Mouse (Mus musculus) layer of hippocampus, adult 9-11 months (tissue): ENCODE data around the gene Plekha6.

Source experiments
- DNase-seq: peaks from one replicate; pipeline ENCODE4 v3.0.0; 2022

The Plekha6 gene

DNA sequence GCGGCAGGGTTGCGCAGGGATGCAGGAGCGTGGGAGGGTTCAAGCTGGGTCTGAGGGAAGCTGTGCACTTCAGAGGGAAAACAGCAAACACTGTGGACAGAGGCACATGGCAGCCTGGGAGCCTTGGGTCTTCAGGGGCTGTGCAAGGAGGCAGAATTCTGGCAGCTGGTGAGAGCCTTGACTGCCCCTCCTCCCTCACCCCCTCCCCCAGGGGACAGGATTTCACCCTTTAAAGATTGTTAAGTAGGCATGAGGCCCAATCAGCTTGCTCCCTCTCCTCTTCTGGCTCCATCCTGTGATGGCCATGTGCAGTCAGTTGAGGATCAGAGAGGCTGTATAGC, 51.3 kb downstream of the Plekha6 start:
- DNase-seq, result no peak

GRCm38 (mm10) chr1:133215753-133216152, 51.7 kb downstream of the Plekha6 start:
- DNase-seq, result no peak

- no peak for DNase-seq
These were observed 53.0 kb downstream of the Plekha6 start for GRCm38 (mm10) chr1:133217031-133217430.

DNA sequence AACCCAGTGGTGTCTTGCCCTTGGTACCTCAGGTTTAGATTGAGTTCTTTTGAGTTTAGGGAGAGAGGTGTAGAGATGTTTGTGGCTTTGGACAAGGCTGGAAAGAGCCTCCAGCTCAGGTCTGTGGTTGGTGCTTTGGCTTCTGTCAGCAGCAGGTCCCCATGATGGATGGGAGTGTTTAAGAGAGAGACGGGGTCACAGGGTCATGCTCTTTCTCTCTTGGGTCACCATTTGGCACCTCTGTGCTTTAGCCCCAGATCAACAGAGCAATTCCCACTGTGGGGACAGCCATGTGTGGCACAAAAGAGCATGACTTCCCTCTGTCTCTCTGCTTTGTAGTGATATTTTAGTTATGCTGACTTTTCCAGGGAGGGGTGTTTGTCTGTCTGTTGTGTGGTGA, 55.1 kb downstream of the Plekha6 start:
- DNase-seq, result no peak

GRCm38 (mm10) chr1:133221459-133221858, 57.4 kb downstream of the Plekha6 start:
- no peak for DNase-seq

GRCm38 (mm10) chr1:133222445-133222995, 58.5 kb downstream of the Plekha6 start:
- peak; percentile 26 for DNase-seq

GRCm38 (mm10) chr1:133224674-133225073, 60.7 kb downstream of the Plekha6 start:
- DNase-seq, result no peak

GRCm38 (mm10) chr1:133225137-133225536, 61.1 kb downstream of the Plekha6 start:
- no peak for DNase-seq

- no peak for DNase-seq
These were observed 61.6 kb downstream of the Plekha6 start for GRCm38 (mm10) chr1:133225561-133225960.

GRCm38 (mm10) chr1:133225963-133226660, 62.1 kb downstream of the Plekha6 start:
- peak; percentile 48 for DNase-seq

- DNase-seq, result peak; percentile 73
These were observed 62.9 kb downstream of the Plekha6 start for GRCm38 (mm10) chr1:133226928-133227327.

DNA sequence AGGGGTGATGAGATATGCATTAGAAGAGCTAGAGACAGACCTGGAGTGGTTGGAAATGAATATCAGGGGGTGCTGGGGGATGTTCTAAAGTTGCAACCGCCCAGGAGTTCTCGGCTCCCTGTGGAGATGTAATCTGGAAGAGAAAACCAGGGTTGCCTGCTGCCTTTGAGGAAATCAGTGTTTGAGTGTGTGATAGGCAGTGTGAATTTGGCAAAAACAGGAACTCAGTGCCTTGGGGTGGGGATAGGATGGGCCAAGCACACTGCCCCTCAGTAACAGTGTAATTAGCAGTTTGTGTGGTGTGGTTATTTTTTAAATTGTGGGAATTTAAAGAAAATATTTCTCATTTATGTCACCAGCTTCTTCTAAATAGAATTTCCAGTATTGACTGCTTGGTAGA, 63.4 kb downstream of the Plekha6 start:
- no peak for DNase-seq

GRCm38 (mm10) chr1:133228809-133229487, 64.9 kb downstream of the Plekha6 start:
- no peak for DNase-seq

DNA sequence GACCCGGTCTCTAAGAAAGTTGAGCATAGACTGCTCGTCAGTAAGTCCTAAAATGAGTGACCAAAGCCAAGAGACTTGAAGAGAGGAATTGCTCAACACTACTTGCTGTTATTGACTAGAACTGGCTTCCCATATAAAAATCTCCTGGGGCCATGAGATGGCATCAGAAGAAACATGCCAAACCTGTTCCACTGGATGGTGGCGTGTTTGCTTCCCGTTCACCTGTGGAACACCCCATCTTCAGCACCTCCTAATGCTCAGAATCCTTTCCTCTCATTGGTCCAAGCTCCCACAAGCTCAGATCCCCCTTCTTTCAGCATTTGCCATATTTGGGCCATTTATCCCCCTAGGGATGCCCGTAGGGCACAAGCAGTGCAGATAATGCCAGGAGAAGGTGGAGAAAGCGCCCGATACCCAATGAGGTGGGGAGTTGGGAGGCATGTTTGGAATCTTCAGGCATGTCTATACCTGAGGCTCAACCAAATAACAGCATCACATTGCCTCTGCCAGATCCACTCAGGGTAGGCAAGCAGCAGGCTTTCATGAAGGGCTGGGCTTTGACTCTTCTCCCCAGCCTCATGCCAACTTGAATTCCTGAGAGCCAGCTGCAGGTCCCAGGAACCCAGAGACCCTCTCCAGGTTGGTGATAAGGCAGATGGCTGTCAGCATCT, 67.6 kb downstream of the Plekha6 start:
- DNase-seq, result no peak

DNA sequence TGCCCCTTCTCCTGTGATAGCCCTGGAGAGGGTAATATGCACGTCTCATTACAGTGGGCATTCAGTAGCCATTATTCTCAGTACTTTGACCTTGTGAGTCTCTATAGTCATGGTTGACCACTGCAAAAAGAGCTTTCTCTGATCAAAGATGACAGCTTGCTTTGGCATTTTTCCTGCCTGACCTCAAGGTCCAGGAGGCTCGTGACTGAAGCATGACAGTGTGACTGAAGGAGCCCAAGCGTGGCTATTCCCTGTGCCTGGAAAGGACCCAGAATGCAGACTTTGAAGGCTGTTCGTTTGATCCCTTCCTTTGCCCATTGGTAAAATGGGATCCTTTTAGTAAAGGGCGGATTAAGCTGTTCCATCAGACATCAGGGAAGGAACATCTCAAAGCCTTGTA, 71.9 kb downstream of the Plekha6 start:
- no peak for DNase-seq

GRCm38 (mm10) chr1:133236693-133237440, 72.9 kb downstream of the Plekha6 start:
- DNase-seq, result no peak

GRCm38 (mm10) chr1:133237670-133238069, 73.7 kb downstream of the Plekha6 start:
- peak; percentile 64 for DNase-seq

DNA sequence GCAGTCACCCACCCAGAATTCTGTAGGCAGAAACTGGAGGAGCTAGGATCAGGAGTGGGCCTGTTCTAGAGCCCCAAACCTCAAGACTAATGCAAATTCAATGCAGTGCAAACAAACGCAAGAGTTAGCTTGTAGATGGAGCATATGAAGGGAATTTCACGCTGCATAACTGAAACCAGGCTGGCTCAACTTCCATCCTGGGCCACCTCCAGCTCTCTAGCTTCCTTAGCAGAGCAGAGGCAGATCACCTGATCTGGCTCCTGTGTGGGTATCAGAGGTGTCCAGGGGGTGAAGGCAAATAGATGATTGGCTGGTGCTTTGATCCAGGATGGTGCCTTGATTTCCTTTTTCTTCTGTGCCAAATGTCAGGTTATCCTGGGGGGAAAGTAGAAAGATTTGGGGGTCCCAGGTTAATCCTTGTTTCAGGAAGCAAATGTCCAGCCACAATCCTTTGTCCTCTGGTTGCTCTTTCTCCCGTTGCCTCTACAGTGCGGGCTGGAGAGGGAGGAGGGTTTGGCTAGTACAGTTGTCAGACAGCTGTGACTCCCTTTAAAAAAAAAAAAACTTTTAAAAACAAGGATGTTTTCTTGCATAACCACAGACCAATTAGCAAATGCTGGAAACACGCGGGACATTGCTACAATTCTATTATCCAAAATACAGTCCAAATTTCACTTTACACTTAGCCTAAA, 75.3 kb downstream of the Plekha6 start:
- no peak for DNase-seq

DNA sequence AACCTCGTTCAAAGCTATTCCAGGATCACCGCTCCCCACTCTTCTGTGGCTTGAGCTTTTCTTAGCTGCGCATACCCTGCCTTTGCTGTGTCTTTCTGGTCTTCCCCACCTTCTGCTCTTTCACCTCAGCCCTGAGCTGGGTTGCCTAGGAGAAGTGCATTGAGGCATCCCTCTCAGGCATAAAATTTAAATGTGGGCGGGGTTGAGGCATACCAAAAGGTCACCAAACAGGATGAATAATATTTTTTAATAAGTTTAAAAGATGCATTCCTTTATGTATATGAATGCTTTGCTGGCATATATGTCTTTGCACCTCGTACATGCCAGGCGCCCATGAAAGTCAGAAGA, 75.8 kb downstream of the Plekha6 start:
- no peak for DNase-seq

DNA sequence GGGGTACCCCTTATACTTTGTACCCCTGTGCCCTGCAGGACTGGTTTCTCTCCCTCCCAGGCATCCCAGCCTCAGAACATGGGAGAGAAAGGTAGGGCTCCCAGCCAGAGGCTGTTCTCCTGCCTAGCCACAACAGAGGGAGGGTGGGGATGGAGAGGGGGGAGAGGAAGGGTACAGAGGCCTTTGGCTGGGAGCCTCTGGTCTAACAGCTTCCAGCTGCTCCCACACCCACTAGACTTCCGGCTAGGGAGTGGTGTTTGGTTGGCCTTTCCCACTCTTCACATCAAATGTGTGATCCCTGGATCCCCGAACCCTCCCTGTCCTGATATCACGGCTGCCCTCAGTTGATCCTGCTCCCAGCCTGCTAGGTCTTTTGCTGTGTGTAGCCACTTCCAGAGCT, 76.9 kb downstream of the Plekha6 start:
- no peak for DNase-seq

DNA sequence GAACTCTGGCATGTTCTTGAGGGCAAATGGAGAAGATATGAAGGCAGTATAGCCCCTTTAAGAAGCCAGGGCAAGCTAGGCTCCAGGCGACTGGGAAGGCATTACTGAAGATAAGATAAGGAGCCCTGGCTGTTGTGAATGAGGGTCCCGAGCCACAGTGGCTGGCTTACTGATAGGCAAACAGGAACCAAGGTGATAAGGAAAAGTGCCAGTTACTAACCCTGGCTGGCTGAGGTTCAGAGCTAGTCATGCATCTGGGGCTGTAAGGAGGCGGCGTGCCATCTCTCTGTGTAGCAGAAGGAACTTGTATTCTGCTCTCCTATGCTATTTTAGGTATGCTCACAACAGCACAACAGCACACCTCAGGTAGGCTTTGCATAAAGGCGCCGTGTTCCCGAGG, 80.7 kb downstream of the Plekha6 start:
- DNase-seq, result no peak
